8 mouse cellular contexts compared by ENCODE assay signal in genomic region chr9:86572636-86573291, GRCm38 (mm10). TPM values are rescaled to one million over a fixed set of nuclear protein-coding genes. Genes with fewer than 3 reads are reported as not detected.
A peak's percentile ranks its signal among the peaks of the same experiment; 100 is the strongest.
DNase-seq lines count a peak whose midpoint lies in the region; ATAC-seq and TF ChIP-seq lines count a peak whose summit lies in the region.

No protein-coding gene starts in this region.

- no peak overlapping the region for H3K27ac ChIP-seq in ES-E14 (ENCODE audit: insufficient read depth, low read depth, low read length, poor library complexity, severe bottlenecking)
- H3K27ac ChIP-seq in forebrain, embryonic 16.5 days (ENCODE audit: low read length), result no peak overlapping the region
- no peak overlapping the region; the same call in 1 of the 2 replicates for H3K27ac ChIP-seq in neural tube, embryonic 15.5 days (replicated peaks)

- peak; percentile 15 for ATAC-seq in forebrain, embryonic 16.5 days
- peak; percentile 2; the same call in 1 of the 2 replicates for ATAC-seq in neural tube, embryonic 15.5 days (ENCODE audit: low FRiP score)

- 5% methylated on average over 13 of the region's 13 CpGs for WGBS in forebrain, embryonic 16.5 days
- 8% methylated on average over 13 of the region's 13 CpGs for WGBS in lung, adult 2 months
- WGBS in neural tube, embryonic 15.5 days, result 9% methylated on average over 13 of the region's 13 CpGs

- no peaks in the 10 kb centered on the region for H3K9me3 ChIP-seq in ES-E14 (ENCODE audit: control insufficient read depth, insufficient read depth, low read depth, low read length)
- H3K9me3 ChIP-seq in forebrain, embryonic 16.5 days (ENCODE audit: control insufficient read depth, low read length), result no peaks in the 10 kb centered on the region
- H3K9me3 ChIP-seq in neural tube, embryonic 15.5 days (replicated peaks), result no peaks in the 10 kb centered on the region

- no peak for TF ChIP-seq POLR2A in lung, adult 2 months (IDR thresholded peaks at IDR 0.05; ENCODE audit: borderline replicate concordance, extremely low read depth, low read depth, low read length)

- H3K27me3 ChIP-seq in forebrain, embryonic 16.5 days (replicated peaks; ENCODE audit: control insufficient read depth, insufficient read depth, low read length), result no peaks in the 10 kb centered on the region
- H3K27me3 ChIP-seq in neural tube, embryonic 15.5 days (replicated peaks), result no peaks in the 10 kb centered on the region

- peak overlapping the region; percentile 84 to 98 for H3K4me3 ChIP-seq in ES-E14 (ENCODE audit: insufficient read depth in 1 of 2, low read depth in 1 of 2, low read length in 2 of 2, poor library complexity in 1 of 2, severe bottlenecking in 1 of 2)
- peak overlapping the region; percentile 90 for H3K4me3 ChIP-seq in forebrain, embryonic 16.5 days (replicated peaks; ENCODE audit: low read length)
- peak overlapping the region; percentile 82 for H3K4me3 ChIP-seq in lung, adult 2 months (replicated peaks; ENCODE audit: extremely low read depth, low read depth, low read length)
- peak overlapping the region; percentile 85 for H3K4me3 ChIP-seq in neural tube, embryonic 15.5 days (replicated peaks)

- TF ChIP-seq CTCF in lung, adult 2 months (IDR thresholded peaks at IDR 0.05; ENCODE audit: insufficient read depth, low read length), result peak; percentile 78

- peak overlapping the region; percentile 80; the same call in 1 of the 2 replicates for H3K9ac ChIP-seq in ES-E14 (ENCODE audit: insufficient read depth, low read depth, low read length, poor library complexity, severe bottlenecking)
- H3K9ac ChIP-seq in forebrain, embryonic 16.5 days (replicated peaks; ENCODE audit: low read depth, low read length), result peak overlapping the region; percentile 70
- H3K9ac ChIP-seq in neural tube, embryonic 15.5 days (replicated peaks), result peak overlapping the region; percentile 72

- in situ Hi-C loops in ES-E14 (cut with MboI; ENCODE audit: low sequenced_read_pairs in 2 of 2, unreplicated experiment in 2 of 2), result loop anchor here in 1 of 2 experiments (10.0 kb wide), 1 partner anchor 108 kb away; the partner anchor contains the start of genes Dop1a and Ube2cbp

- peaks cover 2 to 8% of the 10 kb centered on the region in 2 experiments; a peak in 2 of 4 replicates for H3K4me1 ChIP-seq in ES-E14 (ENCODE audit: control insufficient read depth in 2 of 2, insufficient read depth in 2 of 2, low read length in 2 of 2, poor library complexity in 1 of 2)
- H3K4me1 ChIP-seq in forebrain, embryonic 16.5 days (replicated peaks; ENCODE audit: control insufficient read depth, insufficient read depth, low read length), result peaks cover 14% of the 10 kb centered on the region
- H3K4me1 ChIP-seq in lung, adult 2 months (ENCODE audit: control insufficient read depth, insufficient read depth, low read length), result no peaks in the 10 kb centered on the region; the same call in 1 of the 2 replicates
- peaks cover 25% of the 10 kb centered on the region for H3K4me1 ChIP-seq in neural tube, embryonic 15.5 days

- DNase-seq in ES-E14 (ENCODE audit: low read depth, low spot score), result peak; percentile 75
- peak; percentile 75 for DNase-seq in cerebellum, adult 11-12 months
- peak; percentile 75 to 85 for DNase-seq in heart, postnatal 36 days
- DNase-seq in layer of hippocampus, adult 18-20 months (ENCODE audit: low spot score in 2 of 2), result peak; percentile 52 to 91
- DNase-seq in lung, adult 2 months, result peak; percentile 81
- DNase-seq in testis, postnatal 10 days (ENCODE audit: low spot score), result peak; percentile 86

- peak overlapping the region; percentile 99 for H3K4me2 ChIP-seq in forebrain, embryonic 16.5 days (ENCODE audit: low read length)
- H3K4me2 ChIP-seq in neural tube, embryonic 15.5 days, result peak overlapping the region; percentile 97

- H3K36me3 ChIP-seq in ES-E14 (ENCODE audit: control insufficient read depth, insufficient read depth, low read length, poor library complexity, severe bottlenecking), result peaks cover 10% of the 10 kb centered on the region; the same call in 1 of the 2 replicates
- peaks cover 5% of the 10 kb centered on the region; the same call in 1 of the 2 replicates for H3K36me3 ChIP-seq in forebrain, embryonic 16.5 days (ENCODE audit: control insufficient read depth, insufficient read depth)
- peaks cover 15% of the 10 kb centered on the region; the same call in 1 of the 2 replicates for H3K36me3 ChIP-seq in neural tube, embryonic 15.5 days

- intact Hi-C loops in heart, postnatal 36 days (cut with DNase I), result loop anchor here (2.0 to 10.0 kb wide), 4 partner anchors 106 to 818 kb away; partner anchors contain the start of genes Cyb5r4 and Dop1a

TF ChIP-seq in ES-E14, 5 proteins besides CTCF, POLR2A, EP300 and RAD21:
- TF ChIP-seq ZNF384 (IDR thresholded peaks at IDR 0.05; ENCODE audit: low read depth, low read length) (no peak), CHD2 (IDR thresholded peaks at IDR 0.05; ENCODE audit: low read depth, low read length) (no peak), ZC3H11A (IDR thresholded peaks at IDR 0.05; ENCODE audit: borderline replicate concordance, low read depth, low read length) (no peak), HCFC1 (IDR thresholded peaks at IDR 0.05; ENCODE audit: borderline replicate concordance, insufficient read depth, low read length) (no peak), MAFK (IDR thresholded peaks at IDR 0.05; ENCODE audit: insufficient read depth, low read depth, low read length) (no peak)

RNA-seq across cellular contexts. Expression of gene Rwdd2a, which starts 1.0 kb away (rescaled TPM):
- total RNA-seq in ES-E14 (2012; rRNA removed), result 5.4 and 6.4 TPM in 2 replicates
- 7.7 and 12.0 TPM in 2 replicates for polyA plus RNA-seq in forebrain, embryonic 16.5 days (2015; fragmentation: Nextera tagmentation; extraction: Ambion mirVana)
- total RNA-seq in heart, postnatal 36 days (2021), result under 1 TPM; 0.58 to 0.76 TPM
- total RNA-seq in layer of hippocampus, adult 18-20 months (2021), result 10 to 100 TPM; 27.5 to 30.3 TPM
- polyA plus RNA-seq in lung, adult 2 months (2012; rRNA removed), result 1.0 and 2.2 TPM in 2 replicates
- polyA plus RNA-seq in neural tube, embryonic 15.5 days (2015; fragmentation: Nextera tagmentation; extraction: Ambion mirVana), result 37.7 and 42.6 TPM in 2 replicates

RNA-seq across cellular contexts. Expression of gene Pgm3, which starts 1.1 kb away (rescaled TPM):
- 24.0 and 24.8 TPM in 2 replicates for total RNA-seq in ES-E14 (2012; rRNA removed)
- 42.1 and 48.7 TPM in 2 replicates for polyA plus RNA-seq in forebrain, embryonic 16.5 days (2015; fragmentation: Nextera tagmentation; extraction: Ambion mirVana)
- total RNA-seq in heart, postnatal 36 days (2021), result 1 to 10 TPM; 7.2 to 7.8 TPM
- total RNA-seq in layer of hippocampus, adult 18-20 months (2021), result 10 to 100 TPM; 17.6 to 18.1 TPM
- polyA plus RNA-seq in lung, adult 2 months (2012; rRNA removed), result 4.4 and 7.7 TPM in 2 replicates
- 32.0 and 32.2 TPM in 2 replicates for polyA plus RNA-seq in neural tube, embryonic 15.5 days (2015; fragmentation: Nextera tagmentation; extraction: Ambion mirVana)
